Mouse (Mus musculus): ENCODE results near the gene B3glct. TPM values are rescaled to one million over a fixed set of nuclear protein-coding genes. Genes with fewer than 3 reads are reported as not detected.

Gene B3glct
- total RNA-seq, 2 experiments from 2014 or later: 3.1 to 3.8 TPM

- no peak for DNase-seq
Observed at GRCm38 (mm10) chr5:149748640-149749580, 70.9 kb downstream of the B3glct start.

- no peak for DNase-seq
Observed at GRCm38 (mm10) chr5:149751861-149752260, 73.8 kb downstream of the B3glct start.

GRCm38 (mm10) chr5:149753073-149753472 lies 75.0 kb downstream of the B3glct start:
- DNase-seq: no peak

GRCm38 (mm10) chr5:149767116-149767515 lies 89.1 kb downstream of the B3glct start:
- no peak for DNase-seq

GRCm38 (mm10) chr5:149767651-149768301 lies 89.7 kb downstream of the B3glct start:
- no peak for DNase-seq

GRCm38 (mm10) chr5:149769666-149770065 lies 91.6 kb downstream of the B3glct start:
- no peak for DNase-seq

GRCm38 (mm10) chr5:149776038-149776437 lies 98.0 kb downstream of the B3glct start:
- no peak for DNase-seq

- no peak for DNase-seq
Observed at GRCm38 (mm10) chr5:149779740-149780139, 101.7 kb downstream of the B3glct start.

GRCm38 (mm10) chr5:149780411-149780810 lies 102.4 kb downstream of the B3glct start:
- DNase-seq: no peak

- no peak for DNase-seq
Observed at GRCm38 (mm10) chr5:149790087-149790486, 112.1 kb downstream of the B3glct start.

- DNase-seq: no peak
Observed at GRCm38 (mm10) chr5:149810071-149810470, 132.0 kb downstream of the B3glct start.

GRCm38 (mm10) chr5:149811835-149812234 lies 133.8 kb downstream of the B3glct start:
- DNase-seq: no peak

Other genes starting within 250 kb of the B3glct start
- not detected for gene Tex26, start 238.6 kb upstream of the B3glct start, total RNA-seq (2021)
- gene Wdr95, start 149.6 kb upstream of the B3glct start, total RNA-seq (2021): not detected
- gene Hsph1, start 41.9 kb upstream of the B3glct start, total RNA-seq (2021): 10 to 100 TPM; 61.7 to 64.2 TPM